Mouse (Mus musculus): Measurements from ENCODE around the gene Lrch3. TPM values are rescaled to one million over a fixed set of nuclear protein-coding genes. Genes with fewer than 3 reads are reported as not detected.
"Not testable (repeated sequence)": the region's sequence is repeated elsewhere in the genome, so short reads cannot be mapped to it uniquely, and the experiment has no call there.

The Lrch3 gene
- total RNA-seq, 2 experiments from 2014 or later, result 14.1 to 16.0 TPM

DNA sequence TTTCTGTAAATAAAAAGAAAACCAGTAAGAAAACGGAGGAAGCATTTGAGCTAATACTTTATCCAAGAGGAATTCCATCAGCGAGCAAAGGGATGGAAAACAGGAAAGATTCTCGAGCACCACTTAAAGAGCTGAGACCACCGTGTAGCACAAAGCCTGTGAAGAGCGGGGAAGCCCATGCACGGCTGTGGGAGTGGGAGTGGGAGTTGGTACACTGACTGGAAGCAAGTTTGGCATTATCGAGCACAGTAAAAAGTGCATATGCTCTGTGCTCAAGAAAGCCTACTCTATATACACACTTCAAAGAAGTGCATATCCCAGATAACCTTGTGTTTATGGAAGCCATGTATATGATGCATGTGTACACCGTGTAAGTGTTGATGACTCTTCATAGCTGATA lies 13.1 kb downstream of the Lrch3 start:
- intact Hi-C loops (cut with DNase I), result no loop called here
- no peak for TF ChIP-seq CTCF (IDR thresholded peaks at IDR 0.05)
- Histone ChIP-seq H3K27ac (peak overlapping the region; percentile 58), H3K4me3 (no peak overlapping the region)
- no peak for DNase-seq

DNA sequence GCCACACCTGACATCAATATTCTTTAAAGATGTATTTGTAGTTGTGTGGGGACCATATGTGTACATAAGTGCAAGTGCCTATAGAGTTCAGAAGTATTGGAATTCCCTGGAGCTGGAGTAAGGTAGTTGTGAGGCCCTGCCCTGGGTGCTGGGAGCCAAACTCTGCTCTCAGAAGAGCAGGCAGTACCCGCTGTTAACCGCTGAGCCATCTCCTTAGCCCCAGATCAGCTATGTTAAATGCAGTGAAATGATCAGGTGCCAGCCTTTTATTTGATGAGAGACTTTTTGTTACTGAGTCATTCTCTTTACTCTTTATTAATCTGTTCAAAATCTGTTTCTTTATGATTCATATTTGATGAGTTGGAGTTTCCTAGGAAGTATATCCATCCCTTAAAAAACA lies 16.0 kb downstream of the Lrch3 start:
- no peak for TF ChIP-seq CTCF (IDR thresholded peaks at IDR 0.05)
- intact Hi-C loops (cut with DNase I), result no loop called here
- no peak for DNase-seq
- Histone ChIP-seq H3K4me3 (no peak overlapping the region), H3K27ac (no peak overlapping the region)

GRCm38 (mm10) chr16:32934470-32934869 lies 20.6 kb downstream of the Lrch3 start:
- H3K27ac ChIP-seq, result peak overlapping the region; percentile 77
- intact Hi-C loops (cut with DNase I), result no loop called here

DNA sequence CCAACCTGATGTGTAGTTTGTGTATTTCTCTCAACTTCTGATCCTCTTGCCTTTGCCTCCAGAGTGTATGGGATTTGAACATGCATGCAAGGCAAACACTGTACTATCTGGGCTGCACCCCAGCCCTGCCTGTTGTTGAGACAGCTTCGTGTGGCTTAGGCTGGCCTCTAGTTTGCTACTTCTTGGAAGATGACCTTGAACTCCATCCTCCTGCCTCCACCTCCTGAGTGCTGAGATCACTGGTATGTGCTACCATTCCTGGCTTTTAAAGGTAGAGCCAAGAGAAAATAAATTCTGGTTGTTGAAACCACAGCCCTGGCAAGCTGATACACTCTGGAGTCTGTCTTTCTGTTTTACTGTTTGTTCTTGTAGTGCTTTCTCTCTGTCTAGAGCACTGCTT lies 21.2 kb downstream of the Lrch3 start:
- DNase-seq, result no peak
- Histone ChIP-seq H3K27ac (peak overlapping the region; percentile 77), H3K4me3 (no peak overlapping the region)
- TF ChIP-seq CTCF (IDR thresholded peaks at IDR 0.05), result no peak
- intact Hi-C loops (cut with DNase I), result no loop called here

More at GRCm38 (mm10) chr16:32934470-32934869, 20.6 kb downstream of the Lrch3 start:
- no peak for TF ChIP-seq CTCF (IDR thresholded peaks at IDR 0.05)
- H3K4me3 ChIP-seq, result no peak overlapping the region
- no peak for DNase-seq

DNA sequence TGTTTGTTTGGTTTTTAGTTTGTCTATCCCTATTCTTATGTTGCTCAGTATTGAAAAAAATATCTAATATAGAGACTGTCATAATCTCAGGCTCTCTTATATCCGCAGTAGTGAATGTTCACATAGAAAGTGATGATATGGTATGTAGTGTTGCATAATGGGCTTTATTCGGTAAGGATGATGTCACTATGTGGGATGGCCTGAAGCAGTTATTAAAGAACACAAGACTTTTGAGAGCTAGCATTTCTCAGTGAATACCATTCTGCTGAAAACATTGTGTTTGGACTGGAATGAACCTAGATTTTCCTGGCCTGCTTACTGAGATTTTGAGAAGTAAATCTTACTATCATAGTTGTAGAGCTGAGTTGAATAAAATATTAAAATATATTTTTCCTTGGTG lies 23.5 kb downstream of the Lrch3 start:
- peak overlapping the region; percentile 77 for H3K27ac ChIP-seq
- DNase-seq, result no peak
- no peak for TF ChIP-seq CTCF (IDR thresholded peaks at IDR 0.05)
- no peak overlapping the region for H3K4me3 ChIP-seq
- intact Hi-C loops (cut with DNase I), result no loop called here

GRCm38 (mm10) chr16:32939301-32939700 lies 25.4 kb downstream of the Lrch3 start:
- Histone ChIP-seq H3K4me3 (peak overlapping the region; percentile 51), H3K27ac (peak overlapping the region; percentile 77)
- intact Hi-C loops (cut with DNase I), result not testable (repeated sequence)
- DNase-seq, result peak; percentile 78

GRCm38 (mm10) chr16:32939716-32940115 lies 25.8 kb downstream of the Lrch3 start:
- DNase-seq; intact Hi-C loops (cut with DNase I): not testable (repeated sequence)
- Histone ChIP-seq H3K4me3 (0 out of 2 replicates have a peak overlapping the region, but pooled peaks have one; percentile 29), H3K27ac (peak overlapping the region; percentile 71)

GRCm38 (mm10) chr16:32941226-32941625 lies 27.3 kb downstream of the Lrch3 start:
- intact Hi-C loops (cut with DNase I); H3K4me3 ChIP-seq; DNase-seq; H3K27ac ChIP-seq: not testable (repeated sequence)

DNA sequence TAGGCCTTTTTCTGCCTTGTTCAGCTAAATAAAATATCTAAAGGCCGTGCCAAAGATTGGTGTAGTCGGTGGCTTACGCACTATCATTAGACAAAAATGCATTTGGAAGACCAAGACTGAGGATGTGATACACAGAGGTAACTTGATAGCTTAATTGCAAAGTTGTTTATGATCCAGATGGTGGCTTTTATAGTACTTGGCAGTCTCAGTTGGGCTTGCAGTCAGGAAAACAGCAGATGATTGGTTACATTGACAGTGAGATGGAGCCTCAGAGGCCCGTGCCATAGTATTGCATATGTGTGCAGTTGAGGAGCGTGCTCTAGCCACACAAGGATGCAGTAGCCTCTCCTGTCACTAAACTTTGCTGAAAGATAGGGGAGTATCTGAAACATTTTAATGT lies 28.8 kb downstream of the Lrch3 start:
- intact Hi-C loops (cut with DNase I), result no loop called here
- Histone ChIP-seq H3K4me3 (no peak overlapping the region), H3K27ac (peak overlapping the region; percentile 66)
- peak; percentile 31 for DNase-seq
- TF ChIP-seq CTCF (IDR thresholded peaks at IDR 0.05), result no peak

GRCm38 (mm10) chr16:32945379-32945778 lies 31.5 kb downstream of the Lrch3 start:
- no peak overlapping the region for H3K4me3 ChIP-seq
- peak overlapping the region; percentile 53; the same call in 1 of the 2 replicates for H3K27ac ChIP-seq
- TF ChIP-seq CTCF (IDR thresholded peaks at IDR 0.05), result no peak
- no peak for DNase-seq
- intact Hi-C loops (cut with DNase I), result loop anchor here (5.0 kb wide), 1 partner anchor 133 kb away; the partner anchor contains the start of gene Smbd1

GRCm38 (mm10) chr16:32948016-32948415 lies 34.1 kb downstream of the Lrch3 start:
- DNase-seq, result no peak
- intact Hi-C loops (cut with DNase I), result loop anchor here (5.0 kb wide), 1 partner anchor 136 kb away; the partner anchor contains the start of gene Smbd1
- H3K27ac ChIP-seq, result peak overlapping the region; percentile 67
- no peak for TF ChIP-seq CTCF (IDR thresholded peaks at IDR 0.05)
- no peak overlapping the region for H3K4me3 ChIP-seq

DNA sequence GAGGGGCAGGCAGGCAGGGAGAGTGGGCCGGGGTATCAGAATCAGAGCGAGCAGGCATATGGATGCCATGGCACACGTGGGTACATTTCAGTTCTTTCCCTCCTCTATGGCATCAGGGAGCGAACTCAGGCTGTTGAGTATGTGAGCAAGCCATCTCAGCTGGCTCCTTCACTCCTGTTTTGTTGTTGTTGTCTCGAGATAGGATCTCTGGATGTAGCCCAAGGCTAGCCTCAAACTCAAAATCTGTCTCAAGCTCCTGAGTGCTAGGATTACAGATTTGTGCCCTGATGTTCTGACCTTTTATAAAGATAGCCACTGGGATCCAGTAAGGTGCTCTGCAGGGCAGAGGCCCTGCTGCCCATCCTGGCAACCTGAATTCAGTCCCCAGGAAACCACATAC lies 34.8 kb downstream of the Lrch3 start:
- no peak for TF ChIP-seq CTCF (IDR thresholded peaks at IDR 0.05)
- Histone ChIP-seq H3K27ac (peak overlapping the region; percentile 62), H3K4me3 (no peak overlapping the region)
- intact Hi-C loops (cut with DNase I), result loop anchor here (5.0 kb wide), 1 partner anchor 136 kb away; the partner anchor contains the start of gene Smbd1
- peak; percentile 29 for DNase-seq

- intact Hi-C loops (cut with DNase I), result loop anchor here (5.0 kb wide), 1 partner anchor 137 kb away; the partner anchor contains the start of gene Smbd1
- no peak for TF ChIP-seq CTCF (IDR thresholded peaks at IDR 0.05)
- DNase-seq, result no peak
- Histone ChIP-seq H3K27ac (peak overlapping the region; percentile 52), H3K4me3 (no peak overlapping the region)
These were observed 35.4 kb downstream of the Lrch3 start for GRCm38 (mm10) chr16:32949281-32949680.

- intact Hi-C loops (cut with DNase I), result no loop called here
- peak; percentile 44 for TF ChIP-seq CTCF (IDR thresholded peaks at IDR 0.05)
- no peak overlapping the region for H3K27ac ChIP-seq
- no peak overlapping the region for H3K4me3 ChIP-seq
- DNase-seq, result no peak
These were observed 37.2 kb downstream of the Lrch3 start for GRCm38 (mm10) chr16:32951074-32951473.
